Mouse (Mus musculus): ENCODE measurements around the gene Uvrag. TPM values are rescaled to one million over a fixed set of nuclear protein-coding genes. Genes with fewer than 3 reads are reported as not detected.

The Uvrag gene
- polyA plus RNA-seq, 1 experiment from 2014 or later, result 18.2 TPM

GRCm38 (mm10) chr7:98916581-98916980, 224.4 kb downstream of the Uvrag start:
- Histone ChIP-seq H3K4me2 (ENCODE audit: low read depth, low read length) (no peak overlapping the region), H3K27ac (replicated peaks; ENCODE audit: low read depth, low read length) (no peak overlapping the region), H3K4me1 (ENCODE audit: control insufficient read depth, insufficient read depth, low read length) (0 out of 2 replicates have a peak, but pooled peaks cover 8% of the 10 kb centered on the region), H3K9ac (ENCODE audit: low read depth, low read length) (no peak overlapping the region), H3K9me3 (ENCODE audit: control insufficient read depth, low read length) (no peaks in the 10 kb centered on the region), H3K36me3 (ENCODE audit: control insufficient read depth, insufficient read depth, low read length) (no peaks in the 10 kb centered on the region), H3K27me3 (replicated peaks; ENCODE audit: control insufficient read depth, insufficient read depth, low read length) (no peaks in the 10 kb centered on the region), H3K4me3 (ENCODE audit: low read depth, low read length) (no peak overlapping the region)
- 88% methylated on average over 6 of the region's 6 CpGs for WGBS
- no peak for DNase-seq (ENCODE audit: low spot score)
- ATAC-seq (ENCODE audit: low read depth), result no peak

- Histone ChIP-seq H3K4me3 (ENCODE audit: low read depth, low read length) (no peak overlapping the region), H3K9me3 (ENCODE audit: control insufficient read depth, low read length) (no peaks in the 10 kb centered on the region), H3K9ac (ENCODE audit: low read depth, low read length) (no peak overlapping the region), H3K27me3 (replicated peaks; ENCODE audit: control insufficient read depth, insufficient read depth, low read length) (no peaks in the 10 kb centered on the region), H3K4me2 (ENCODE audit: low read depth, low read length) (no peak overlapping the region), H3K27ac (replicated peaks; ENCODE audit: low read depth, low read length) (no peak overlapping the region), H3K36me3 (ENCODE audit: control insufficient read depth, insufficient read depth, low read length) (no peaks in the 10 kb centered on the region), H3K4me1 (ENCODE audit: control insufficient read depth, insufficient read depth, low read length) (peaks cover 28% of the 10 kb centered on the region)
- no peak for ATAC-seq (ENCODE audit: low read depth)
- DNase-seq (ENCODE audit: low spot score), result no peak
- 82% methylated on average over 2 of the region's 2 CpGs for WGBS
Observed at GRCm38 (mm10) chr7:98912953-98913360, 228.0 kb downstream of the Uvrag start.

GRCm38 (mm10) chr7:98911276-98911675, 229.7 kb downstream of the Uvrag start:
- Histone ChIP-seq H3K27me3 (replicated peaks; ENCODE audit: control insufficient read depth, insufficient read depth, low read length) (no peaks in the 10 kb centered on the region), H3K9me3 (ENCODE audit: control insufficient read depth, low read length) (no peaks in the 10 kb centered on the region), H3K4me2 (ENCODE audit: low read depth, low read length) (no peak overlapping the region; the same call in 1 of the 2 replicates), H3K9ac (ENCODE audit: low read depth, low read length) (no peak overlapping the region), H3K36me3 (ENCODE audit: control insufficient read depth, insufficient read depth, low read length) (no peaks in the 10 kb centered on the region), H3K27ac (replicated peaks; ENCODE audit: low read depth, low read length) (peak overlapping the region; percentile 63), H3K4me1 (ENCODE audit: control insufficient read depth, insufficient read depth, low read length) (peaks cover 28% of the 10 kb centered on the region), H3K4me3 (ENCODE audit: low read depth, low read length) (no peak overlapping the region)
- DNase-seq (ENCODE audit: low spot score) (peak; percentile 49), ATAC-seq (ENCODE audit: low read depth) (no peak)
- WGBS, result 59% methylated on average over 8 of the region's 8 CpGs

- Histone ChIP-seq H3K27me3 (replicated peaks; ENCODE audit: control insufficient read depth, insufficient read depth, low read length) (no peaks in the 10 kb centered on the region), H3K4me2 (ENCODE audit: low read depth, low read length) (no peak overlapping the region), H3K27ac (replicated peaks; ENCODE audit: low read depth, low read length) (peak overlapping the region; percentile 75), H3K36me3 (ENCODE audit: control insufficient read depth, insufficient read depth, low read length) (no peaks in the 10 kb centered on the region), H3K4me1 (ENCODE audit: control insufficient read depth, insufficient read depth, low read length) (peaks cover 33% of the 10 kb centered on the region), H3K4me3 (ENCODE audit: low read depth, low read length) (no peak overlapping the region), H3K9me3 (ENCODE audit: control insufficient read depth, low read length) (no peaks in the 10 kb centered on the region), H3K9ac (ENCODE audit: low read depth, low read length) (no peak overlapping the region)
- DNase-seq (ENCODE audit: low spot score) (peak; percentile 73), ATAC-seq (ENCODE audit: low read depth) (no peak)
- 56% methylated on average over 11 of the region's 11 CpGs for WGBS
Observed at GRCm38 (mm10) chr7:98910712-98911111, 230.2 kb downstream of the Uvrag start.

- peak overlapping the region; percentile 75 for H3K27ac ChIP-seq (replicated peaks; ENCODE audit: low read depth, low read length)
- WGBS, result 38% methylated on average over 11 of the region's 11 CpGs
- no peaks in the 10 kb centered on the region for H3K36me3 ChIP-seq (ENCODE audit: control insufficient read depth, insufficient read depth, low read length)
- H3K9me3 ChIP-seq (ENCODE audit: control insufficient read depth, low read length), result no peaks in the 10 kb centered on the region
- H3K9ac ChIP-seq (ENCODE audit: low read depth, low read length), result no peak overlapping the region
- no peak overlapping the region for H3K4me2 ChIP-seq (ENCODE audit: low read depth, low read length)
- no peak overlapping the region for H3K4me3 ChIP-seq (ENCODE audit: low read depth, low read length)
- no peaks in the 10 kb centered on the region for H3K27me3 ChIP-seq (replicated peaks; ENCODE audit: control insufficient read depth, insufficient read depth, low read length)
- DNase-seq (ENCODE audit: low spot score), result peak; percentile 58
- peaks cover 38% of the 10 kb centered on the region for H3K4me1 ChIP-seq (ENCODE audit: control insufficient read depth, insufficient read depth, low read length)
- no peak for ATAC-seq (ENCODE audit: low read depth)
Observed at GRCm38 (mm10) chr7:98910164-98910563, 230.8 kb downstream of the Uvrag start.

- H3K4me1 ChIP-seq (ENCODE audit: control insufficient read depth, insufficient read depth, low read length), result peaks cover 43% of the 10 kb centered on the region
- H3K27me3 ChIP-seq (replicated peaks; ENCODE audit: control insufficient read depth, insufficient read depth, low read length), result no peaks in the 10 kb centered on the region
- H3K9ac ChIP-seq (ENCODE audit: low read depth, low read length), result no peak overlapping the region
- H3K4me3 ChIP-seq (ENCODE audit: low read depth, low read length), result no peak overlapping the region
- H3K9me3 ChIP-seq (ENCODE audit: control insufficient read depth, low read length), result no peaks in the 10 kb centered on the region
- no peak overlapping the region for H3K27ac ChIP-seq (replicated peaks; ENCODE audit: low read depth, low read length)
- ATAC-seq (ENCODE audit: low read depth) (no peak), DNase-seq (ENCODE audit: low spot score) (no peak)
- H3K4me2 ChIP-seq (ENCODE audit: low read depth, low read length), result no peak overlapping the region
- WGBS, result 42% methylated on average over 4 of the region's 4 CpGs
- no peaks in the 10 kb centered on the region for H3K36me3 ChIP-seq (ENCODE audit: control insufficient read depth, insufficient read depth, low read length)
Observed at GRCm38 (mm10) chr7:98907476-98907875, 233.5 kb downstream of the Uvrag start.

- Histone ChIP-seq H3K4me3 (ENCODE audit: low read depth, low read length) (no peak overlapping the region), H3K4me2 (ENCODE audit: low read depth, low read length) (no peak overlapping the region), H3K27ac (replicated peaks; ENCODE audit: low read depth, low read length) (peak overlapping the region; percentile 5; the same call in 1 of the 2 replicates), H3K9ac (ENCODE audit: low read depth, low read length) (no peak overlapping the region), H3K27me3 (replicated peaks; ENCODE audit: control insufficient read depth, insufficient read depth, low read length) (no peaks in the 10 kb centered on the region), H3K9me3 (ENCODE audit: control insufficient read depth, low read length) (peaks cover 5% of the 10 kb centered on the region; the same call in 1 of the 2 replicates), H3K4me1 (ENCODE audit: control insufficient read depth, insufficient read depth, low read length) (peaks cover 31% of the 10 kb centered on the region), H3K36me3 (ENCODE audit: control insufficient read depth, insufficient read depth, low read length) (no peaks in the 10 kb centered on the region)
- 56% methylated on average over 21 of the region's 21 CpGs for WGBS
- DNase-seq (ENCODE audit: low spot score), result no peak
- no peak; the same call in 1 of the 2 replicates for ATAC-seq (ENCODE audit: low read depth)
Observed at GRCm38 (mm10) chr7:98904659-98905362, 236.1 kb downstream of the Uvrag start.

GRCm38 (mm10) chr7:98903884-98904283, 237.1 kb downstream of the Uvrag start:
- no peak overlapping the region for H3K27ac ChIP-seq (replicated peaks; ENCODE audit: low read depth, low read length)
- H3K9me3 ChIP-seq (ENCODE audit: control insufficient read depth, low read length), result peaks cover 5% of the 10 kb centered on the region; the same call in 1 of the 2 replicates
- H3K27me3 ChIP-seq (replicated peaks; ENCODE audit: control insufficient read depth, insufficient read depth, low read length), result no peaks in the 10 kb centered on the region
- WGBS, result 45% methylated on average over 5 of the region's 5 CpGs
- H3K4me1 ChIP-seq (ENCODE audit: control insufficient read depth, insufficient read depth, low read length), result peaks cover 27% of the 10 kb centered on the region
- no peak overlapping the region for H3K4me2 ChIP-seq (ENCODE audit: low read depth, low read length)
- no peak overlapping the region for H3K9ac ChIP-seq (ENCODE audit: low read depth, low read length)
- DNase-seq (ENCODE audit: low spot score) (no peak), ATAC-seq (ENCODE audit: low read depth) (no peak)
- H3K36me3 ChIP-seq (ENCODE audit: control insufficient read depth, insufficient read depth, low read length), result no peaks in the 10 kb centered on the region
- H3K4me3 ChIP-seq (ENCODE audit: low read depth, low read length), result no peak overlapping the region

- 91% methylated on average over 1 of the region's 1 CpGs for WGBS
- Histone ChIP-seq H3K4me2 (ENCODE audit: low read depth, low read length) (no peak overlapping the region), H3K27ac (replicated peaks; ENCODE audit: low read depth, low read length) (no peak overlapping the region), H3K36me3 (ENCODE audit: control insufficient read depth, insufficient read depth, low read length) (no peaks in the 10 kb centered on the region), H3K4me3 (ENCODE audit: low read depth, low read length) (no peak overlapping the region), H3K4me1 (ENCODE audit: control insufficient read depth, insufficient read depth, low read length) (peaks cover 32% of the 10 kb centered on the region), H3K9me3 (ENCODE audit: control insufficient read depth, low read length) (peaks cover 5% of the 10 kb centered on the region; the same call in 1 of the 2 replicates), H3K27me3 (replicated peaks; ENCODE audit: control insufficient read depth, insufficient read depth, low read length) (no peaks in the 10 kb centered on the region), H3K9ac (ENCODE audit: low read depth, low read length) (no peak overlapping the region)
- DNase-seq (ENCODE audit: low spot score), result no peak
- no peak for ATAC-seq (ENCODE audit: low read depth)
Observed at GRCm38 (mm10) chr7:98901120-98901519, 239.8 kb downstream of the Uvrag start.
